Mouse (Mus musculus) c-Kit-positive CD71-positive TER-119-negative erythroid progenitor cells, embryonic 14.5 days (primary cell): ENCODE measurements at regions not wholly inside any gene's neighbourhood (a gene's known extent, or its start where the extent isn't known, plus 50 kb on each side); places are given as distances from the start of the nearest gene placed in this dataset.

ENCODE experiments used
- DNase-seq: peaks from one replicate; pipeline ENCODE4 v3.0.0-alpha.2; 2013; ENCODE audit warnings: low read depth

DNA sequence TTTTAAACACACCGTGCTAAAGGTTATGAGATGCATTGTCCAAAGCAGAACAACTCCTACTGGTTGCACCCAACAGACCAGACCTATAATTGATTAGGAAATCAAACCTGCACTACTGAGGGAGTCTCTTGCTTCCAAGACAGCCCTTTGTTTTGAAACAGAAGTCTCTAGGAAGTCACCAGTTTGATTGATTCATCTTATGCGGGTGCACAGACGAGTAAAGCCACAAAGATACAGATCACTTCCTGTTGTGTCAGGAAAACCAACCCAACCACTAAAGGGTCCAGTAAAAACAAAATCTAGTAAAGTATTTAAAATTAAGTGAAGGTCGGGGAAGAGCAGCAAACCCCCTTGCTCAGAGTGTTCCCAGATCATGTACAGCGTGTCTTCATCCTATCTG is 58.3 kb upstream of the N6amt1 start:
- DNase-seq = no peak

DNA sequence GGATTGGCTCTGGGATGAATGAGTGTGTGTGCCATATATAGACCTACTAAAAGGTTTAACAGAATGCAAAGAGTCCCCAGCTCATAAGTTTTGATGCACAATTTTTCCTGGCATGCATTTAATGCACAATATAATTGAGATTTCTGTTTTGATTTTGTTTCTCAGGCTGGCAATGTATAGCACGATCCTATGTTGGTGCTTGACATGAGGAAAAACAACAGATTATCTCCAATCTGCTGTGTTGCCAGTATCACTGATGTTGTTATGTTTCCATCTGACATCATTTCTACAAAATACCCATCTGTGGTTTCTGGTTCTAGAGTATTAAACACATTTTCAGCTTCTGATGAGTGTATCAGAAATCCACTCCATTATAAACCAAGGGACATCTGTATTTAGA is 61.2 kb upstream of the N6amt1 start:
- no peak for DNase-seq

DNA sequence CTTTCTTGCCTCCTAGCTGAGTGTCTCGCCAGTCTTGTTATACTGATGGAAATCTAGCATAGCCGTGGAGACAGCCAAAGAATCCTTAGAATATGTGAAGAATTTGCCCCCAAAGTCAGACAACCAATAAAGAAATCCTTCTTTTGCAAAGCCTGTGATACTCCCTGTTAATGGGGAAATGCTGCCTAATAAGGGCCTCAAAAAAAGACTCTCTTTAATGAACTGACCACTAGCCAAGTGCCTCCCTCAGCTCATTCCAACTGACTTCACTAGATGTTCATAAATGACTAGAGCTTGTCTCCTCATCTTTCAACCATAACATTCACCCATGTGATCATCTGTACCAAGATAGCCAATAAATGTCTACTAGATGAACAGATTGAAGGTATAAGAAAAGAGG is 62.3 kb upstream of the N6amt1 start:
- DNase-seq = no peak

DNA sequence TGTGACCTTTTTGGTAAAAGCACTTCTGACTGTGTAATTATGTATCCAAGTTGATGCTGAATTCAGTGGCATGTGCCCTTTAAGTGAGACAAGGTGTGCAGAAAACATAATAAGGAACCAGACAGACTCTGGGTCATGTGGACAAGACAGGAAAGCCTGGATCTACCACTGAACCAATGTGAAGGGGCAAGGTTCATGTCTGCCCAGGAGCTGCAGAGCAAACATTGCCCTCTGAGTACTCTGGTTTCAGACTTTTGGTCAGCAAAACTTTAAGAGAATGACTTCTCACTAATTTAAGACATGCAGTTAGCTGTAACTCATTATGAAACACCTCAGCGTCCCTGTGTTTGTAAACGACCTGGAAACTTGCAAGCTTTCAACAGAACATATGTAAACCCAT is 68.3 kb upstream of the N6amt1 start:
- DNase-seq = no peak

DNA sequence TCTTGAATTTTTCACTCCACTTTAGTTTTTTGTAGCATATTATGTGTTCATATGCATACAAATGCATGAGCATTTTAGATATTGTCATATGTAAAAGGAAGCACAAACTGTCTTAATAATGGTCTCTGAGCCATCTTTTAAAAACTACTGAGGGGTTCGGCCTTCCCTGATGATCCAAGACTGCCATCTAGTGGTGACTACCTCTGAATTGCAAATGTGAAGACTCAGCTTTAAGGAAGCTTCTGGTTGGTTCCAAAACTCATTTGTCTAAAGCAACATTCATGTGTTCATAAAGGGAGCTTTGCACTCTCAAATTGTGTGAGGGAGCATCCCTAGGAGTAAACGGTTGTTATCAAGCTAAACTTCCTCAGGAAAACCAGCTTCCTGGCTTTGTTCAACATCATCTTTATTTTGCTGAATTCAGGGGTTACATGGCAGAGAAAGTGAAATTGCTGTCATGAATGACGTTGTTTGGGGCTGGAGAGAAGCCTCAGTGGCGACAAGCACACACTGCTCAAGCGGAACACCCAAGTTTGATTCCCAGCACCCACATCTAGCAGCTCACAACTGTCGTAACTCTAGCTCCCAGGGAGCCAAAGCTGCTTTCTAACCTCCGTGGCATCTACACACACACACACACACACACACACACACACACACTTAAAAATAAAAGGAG is 69.0 kb upstream of the N6amt1 start:
- DNase-seq = peak; percentile 29

- DNase-seq = no peak
Measured at GRCm38 (mm10) chr16:87278518-87278917, 75.5 kb upstream of the N6amt1 start.

DNA sequence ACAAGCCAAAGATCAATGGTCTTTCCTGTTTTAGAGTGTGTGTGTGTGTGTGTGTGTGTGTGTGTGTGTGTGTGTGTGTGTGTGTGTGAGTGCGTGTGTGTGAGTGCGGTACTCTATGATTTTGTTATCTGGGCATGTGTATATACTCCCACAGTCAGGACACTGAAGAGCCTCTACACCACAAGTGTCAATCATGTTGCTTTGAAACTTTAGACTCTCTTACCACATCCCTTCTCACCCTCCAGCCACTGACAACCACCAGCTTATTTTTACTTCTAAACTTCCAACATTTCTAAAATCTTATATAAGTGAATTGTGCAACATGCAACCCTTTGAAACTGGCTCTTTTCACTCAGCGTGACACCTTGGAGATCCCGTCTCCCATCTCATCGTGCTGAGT is 81.6 kb upstream of the N6amt1 start:
- DNase-seq = no peak

GRCm38 (mm10) chr16:87267954-87268804 is 85.8 kb upstream of the N6amt1 start:
- no peak for DNase-seq

DNA sequence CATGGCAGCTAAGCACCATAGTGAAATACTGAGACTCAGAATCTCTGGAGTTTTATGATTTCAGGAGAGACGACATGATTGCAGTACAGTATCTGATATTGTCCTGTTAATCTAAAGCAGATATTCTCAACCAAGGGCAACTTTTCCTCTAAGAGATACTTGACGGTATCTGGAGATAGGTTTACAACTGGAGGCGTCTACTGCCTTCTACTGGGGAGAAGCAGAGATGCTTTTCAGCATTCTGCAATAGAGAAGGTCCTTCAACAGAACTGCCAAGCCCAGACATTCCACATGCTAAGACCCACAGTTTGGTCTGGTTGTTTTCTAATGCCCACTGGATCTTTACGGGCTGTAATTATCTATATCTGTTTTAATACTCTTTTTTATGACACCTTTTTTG is 86.5 kb upstream of the N6amt1 start:
- DNase-seq = no peak

DNA sequence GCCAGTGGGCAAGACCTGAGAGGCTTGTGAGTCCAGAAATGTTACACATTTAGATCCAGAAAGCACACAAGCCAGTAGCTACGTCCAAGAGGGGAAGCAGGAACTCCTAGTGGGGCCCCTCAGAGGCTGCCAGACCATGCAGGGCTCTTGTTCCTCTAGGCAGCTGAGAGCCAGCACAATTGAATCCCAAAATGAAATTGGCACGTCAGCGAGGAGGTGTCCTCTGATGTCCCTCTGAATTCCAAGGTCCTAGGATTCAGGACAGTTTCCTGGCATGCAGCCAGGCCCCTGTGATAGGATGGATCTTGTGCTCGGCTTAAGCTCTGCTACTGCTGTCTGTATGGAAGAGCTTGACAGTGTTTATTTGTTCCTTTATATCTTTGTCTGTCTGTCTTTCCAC is 90.4 kb upstream of the N6amt1 start:
- no peak for DNase-seq

DNA sequence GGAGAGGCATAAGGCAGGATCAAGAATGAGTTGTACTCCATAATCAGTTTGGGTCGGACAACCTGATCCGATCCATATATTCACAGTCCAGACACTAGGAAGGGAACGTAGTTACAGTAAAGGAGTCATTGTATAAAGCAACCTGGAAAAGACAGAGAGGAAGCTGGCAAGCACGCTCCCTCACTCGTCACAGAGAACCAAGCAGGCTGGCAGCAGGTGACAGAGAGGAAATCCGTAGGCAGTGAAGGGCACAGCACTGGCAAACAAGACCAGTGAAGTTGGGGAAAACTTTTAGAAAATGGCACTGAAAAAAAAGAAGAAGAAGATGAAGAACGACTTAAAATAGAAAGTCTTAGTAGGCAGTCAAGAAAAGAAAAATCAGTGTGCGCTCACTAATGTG is 90.9 kb upstream of the N6amt1 start:
- no peak for DNase-seq

DNA sequence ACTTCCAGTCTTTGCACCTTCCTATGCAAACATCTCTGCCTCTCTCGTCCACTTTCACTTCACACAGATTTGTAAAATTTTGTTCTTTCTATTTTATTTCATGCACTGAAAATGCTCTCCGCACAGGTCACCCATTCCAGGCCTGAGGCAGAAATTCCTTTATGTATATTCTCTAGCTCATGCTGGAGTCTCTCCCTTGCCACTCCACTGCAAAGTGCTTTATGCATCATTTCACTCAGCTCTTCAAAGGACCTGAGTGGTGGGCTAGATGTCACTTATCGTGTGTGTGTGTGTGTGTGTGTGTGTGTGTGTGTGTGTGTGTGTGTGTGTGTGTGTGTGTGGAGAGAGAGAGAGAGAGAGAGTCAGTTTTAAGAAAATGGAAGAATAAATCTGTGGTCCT is 91.5 kb upstream of the N6amt1 start:
- no peak for DNase-seq

- DNase-seq = no peak
Measured at GRCm38 (mm10) chr16:87261527-87261926, 92.5 kb upstream of the N6amt1 start.

DNA sequence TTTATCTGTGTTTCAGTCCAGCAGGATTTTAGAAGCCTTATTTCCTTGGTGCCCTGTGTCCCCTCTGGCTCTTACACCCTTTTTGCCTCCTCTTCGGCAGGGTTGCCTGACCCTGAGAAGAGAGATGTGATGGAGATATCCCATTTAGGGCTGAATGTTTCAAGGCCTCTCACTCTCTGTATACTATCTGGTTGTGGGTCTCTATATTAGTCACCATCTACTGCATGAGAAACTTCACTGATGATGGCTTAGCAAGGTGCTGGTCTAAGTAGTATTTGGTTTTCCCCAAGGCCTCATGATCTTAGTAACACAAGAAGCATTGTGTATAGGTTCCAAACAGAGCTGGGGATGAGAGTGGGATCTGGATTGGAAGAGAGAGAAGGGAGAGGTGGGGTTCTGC is 99.2 kb upstream of the N6amt1 start:
- no peak for DNase-seq

- DNase-seq = no peak
Measured at GRCm38 (mm10) chr16:87250531-87250930, 103.5 kb upstream of the N6amt1 start.

GRCm38 (mm10) chr16:87249903-87250302 is 104.1 kb upstream of the N6amt1 start:
- DNase-seq = peak; percentile 15

GRCm38 (mm10) chr16:87248501-87249030 is 105.4 kb upstream of the N6amt1 start:
- peak; percentile 23 for DNase-seq

DNA sequence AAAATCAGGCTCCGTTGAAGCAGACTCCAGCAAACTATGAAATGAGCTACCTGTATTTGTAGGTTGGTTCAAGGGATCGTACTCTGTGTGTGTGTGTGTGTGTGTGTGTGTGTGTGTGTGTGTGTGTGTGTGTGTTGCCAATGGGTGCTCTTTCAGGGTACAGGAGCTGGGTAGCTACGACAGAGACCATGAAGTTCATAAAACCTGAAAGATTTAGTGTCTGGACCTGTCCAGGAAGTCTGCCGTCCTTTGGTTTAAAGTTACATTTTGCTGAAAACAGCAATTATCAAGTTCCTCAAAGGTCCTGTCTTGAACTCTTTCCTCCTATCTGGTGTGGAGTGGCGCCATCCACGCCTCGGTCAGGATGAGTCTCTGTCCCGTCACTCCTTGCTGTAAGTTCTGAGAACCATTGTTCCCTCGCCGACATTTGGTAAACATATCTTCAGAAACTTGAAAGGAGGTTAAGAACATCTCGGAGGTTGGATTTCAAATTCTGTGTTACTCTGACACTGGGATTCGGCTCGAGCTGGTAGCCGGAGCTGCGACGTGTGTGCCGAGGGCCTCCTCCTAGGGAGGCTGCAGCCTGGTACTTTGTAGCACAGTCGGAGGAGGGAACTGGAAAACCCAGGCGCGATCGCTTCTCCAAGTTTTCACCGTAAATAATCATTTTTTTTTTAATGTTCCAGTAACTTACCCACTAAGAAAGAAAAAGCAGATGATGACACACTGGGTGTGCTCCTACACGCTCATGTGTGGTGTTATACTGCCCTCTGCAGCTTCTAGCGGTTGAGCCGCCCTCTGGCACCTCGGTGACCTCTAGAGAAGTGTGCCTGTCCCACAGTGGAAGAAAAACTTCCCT is 107.8 kb upstream of the N6amt1 start:
- no peak for DNase-seq

- DNase-seq = no peak
Measured at GRCm38 (mm10) chr16:87245441-87245840, 108.5 kb upstream of the N6amt1 start.

GRCm38 (mm10) chr16:87242027-87242426 is 112.0 kb upstream of the N6amt1 start:
- DNase-seq = no peak

DNA sequence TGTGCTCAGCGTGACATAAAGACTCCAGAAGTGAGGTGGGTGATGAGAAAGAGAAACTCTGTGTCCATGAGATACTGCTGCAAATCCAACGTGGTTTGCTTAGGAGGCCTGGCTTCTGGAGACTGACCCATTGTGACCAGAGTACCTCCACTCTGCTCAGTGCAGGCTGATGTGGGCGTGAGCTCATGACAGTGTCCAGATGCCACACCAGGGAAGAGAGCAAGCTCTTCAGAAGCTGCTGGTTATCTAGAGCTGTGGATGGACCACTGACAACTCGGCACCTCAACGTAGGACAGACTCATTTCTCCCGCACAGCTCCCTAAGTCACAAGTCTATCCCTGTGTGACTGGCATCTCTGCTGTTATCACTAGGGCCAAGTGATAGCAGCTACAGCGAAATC is 114.9 kb upstream of the N6amt1 start:
- no peak for DNase-seq

GRCm38 (mm10) chr16:87234199-87234598 is 119.8 kb upstream of the N6amt1 start:
- no peak for DNase-seq
